Mouse (Mus musculus) forelimb bud, embryonic 11.5 days (tissue): ENCODE data around the gene Fam133b.
"Not testable (repeated sequence)": the region's sequence is repeated elsewhere in the genome, so short reads cannot be mapped to it uniquely, and the experiment has no call there.

Experiments used
- DNase-seq: peaks from one replicate; pipeline ENCODE4 v3.0.0-alpha.2; 2012; ENCODE audit warnings: low read depth, low spot score

The Fam133b gene

DNA sequence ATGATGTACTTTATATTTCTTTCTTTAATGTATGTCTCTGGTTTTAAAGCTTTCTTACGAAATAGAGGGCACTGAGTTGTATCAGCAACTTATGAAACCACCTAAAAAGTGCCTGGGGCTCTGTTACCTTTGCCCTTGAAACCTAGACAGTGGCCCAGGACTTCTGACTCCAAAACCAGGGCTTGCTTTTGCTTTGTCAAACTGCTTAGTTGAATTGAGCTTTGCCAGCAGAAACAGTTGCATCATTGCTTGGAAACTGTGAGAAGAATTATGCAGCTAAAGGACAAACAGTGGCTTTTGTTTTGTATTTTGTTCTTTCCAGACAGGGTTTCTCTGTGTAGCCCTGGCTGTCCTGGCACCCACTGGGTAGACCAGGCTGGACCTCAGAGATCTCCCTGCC lies 56.7 kb downstream of the Fam133b start:
- no peak for DNase-seq

DNA sequence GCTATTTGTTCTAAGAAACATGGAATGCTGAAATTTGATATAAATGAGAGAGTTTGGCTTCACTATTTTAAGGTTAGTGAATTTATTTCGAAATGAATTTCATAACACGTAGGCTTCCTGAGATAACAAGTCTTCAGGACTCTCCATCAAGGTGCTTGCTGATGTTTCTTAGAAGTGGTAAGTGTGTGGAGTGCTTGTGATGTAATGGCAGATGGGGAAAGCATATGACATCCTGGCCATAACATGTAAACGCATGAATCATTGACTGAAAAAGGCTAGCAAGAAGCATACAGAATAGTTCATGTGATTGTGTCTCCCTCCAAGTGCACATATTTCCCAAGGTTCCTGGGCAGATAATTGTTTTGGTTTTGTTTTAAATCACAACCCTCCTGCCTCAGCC lies 57.2 kb downstream of the Fam133b start:
- no peak for DNase-seq

DNA sequence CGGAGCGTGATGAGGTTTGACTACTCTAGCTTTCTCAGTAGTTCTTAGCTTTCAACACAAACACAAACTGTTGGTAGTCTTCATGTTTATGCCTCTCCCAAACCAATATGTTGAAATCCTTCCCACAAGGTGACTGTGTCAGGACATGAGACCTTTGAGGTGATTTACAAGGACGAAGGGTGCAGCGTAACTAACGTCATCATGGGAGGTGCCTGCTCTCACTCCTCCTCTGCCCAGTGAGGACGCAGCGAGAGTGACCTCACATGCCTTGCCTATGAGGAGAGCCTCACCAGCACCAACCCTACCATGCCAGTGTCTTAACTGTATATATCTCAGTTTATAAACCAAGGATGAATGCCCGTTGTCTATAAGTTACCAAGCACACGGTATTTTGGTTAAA lies 63.5 kb downstream of the Fam133b start:
- DNase-seq = no peak

DNA sequence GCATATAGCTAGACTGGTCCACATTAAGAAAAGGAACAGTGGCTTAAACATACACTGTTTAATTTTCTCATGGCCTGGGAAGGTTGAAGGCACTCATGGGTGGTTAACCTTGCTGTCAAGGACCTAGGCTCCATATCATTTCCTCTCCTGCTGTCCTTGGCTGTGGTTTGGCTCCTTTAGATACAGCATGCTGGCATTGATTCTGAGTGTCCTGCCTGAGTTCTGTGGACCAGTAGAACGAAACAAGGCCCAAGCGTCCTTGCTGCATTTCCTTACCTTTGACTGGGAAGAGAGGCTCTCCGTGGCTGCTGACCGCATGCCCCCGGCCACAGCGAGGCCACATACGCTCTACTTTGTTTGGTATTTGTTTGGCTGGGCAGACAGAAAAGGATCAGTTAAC lies 65.6 kb downstream of the Fam133b start:
- DNase-seq = no peak

DNA sequence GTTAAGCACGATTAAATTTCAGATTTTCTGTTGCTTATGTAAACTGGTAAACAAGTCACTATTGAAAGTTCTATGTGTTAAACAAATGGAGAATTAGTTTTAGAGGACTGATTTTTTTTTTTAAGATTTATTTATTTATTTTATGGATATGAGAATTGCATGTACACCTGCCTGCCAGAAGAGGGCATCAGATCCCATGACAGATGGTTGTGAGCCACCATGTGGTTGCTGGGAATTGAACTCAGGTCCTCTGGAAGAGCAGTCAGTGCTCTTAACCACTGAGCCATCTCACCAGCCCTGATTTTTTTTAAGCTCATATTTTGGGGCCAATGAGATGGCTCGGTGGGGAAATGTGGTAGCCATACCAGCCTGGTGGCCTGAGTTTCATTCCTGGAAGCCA lies 68.2 kb downstream of the Fam133b start:
- not testable (repeated sequence) for DNase-seq
